Mouse (Mus musculus): ENCODE data around the gene Fam118b. TPM values are rescaled to one million over a fixed set of nuclear protein-coding genes. Genes with fewer than 3 reads are reported as not detected.

Fam118b gene
- total and polyA plus RNA-seq, 3 experiments: 12.7 to 27.7 (median 21.3) TPM

- dilution Hi-C loops (cut with MboI; ENCODE audit: extremely low pct_ligation_motif_present, extremely low pct_unique_long_range_greater_than_20kb, low sequenced_read_pairs) (no loop called here), in situ Hi-C loops (cut with MboI; ENCODE audit: low pct_ligation_motif_present, low pct_unique_long_range_greater_than_20kb, low sequenced_read_pairs) (no loop called here)
- DNase-seq (ENCODE audit: extremely low read depth): peak; percentile 53
- TF ChIP-seq MAZ (IDR thresholded peaks at IDR 0.05; ENCODE audit: low read depth, low read length) (no peak), RCOR1 (conservative IDR thresholded peaks at IDR 0.05; ENCODE audit: low read depth, low read length) (no peak), CTCF (conservative IDR thresholded peaks at IDR 0.05 in 1 of 2, IDR thresholded peaks at IDR 0.05 in 1 of 2; ENCODE audit: low read depth in 2 of 2, low read length in 2 of 2) (no peak), ETS1 (conservative IDR thresholded peaks at IDR 0.05; ENCODE audit: low read depth, low read length) (no peak), KAT2A (IDR thresholded peaks at IDR 0.05; ENCODE audit: insufficient replicate concordance, low read length) (no peak), SIN3A (IDR thresholded peaks at IDR 0.05; ENCODE audit: low read length) (peak; percentile 8), MXI1 (IDR thresholded peaks at IDR 0.05; ENCODE audit: low read depth, low read length) (no peak), HCFC1 (IDR thresholded peaks at IDR 0.05; ENCODE audit: low read depth, low read length) (no peak), MYC (IDR thresholded peaks at IDR 0.05; ENCODE audit: low read depth, low read length) (no peak), MAFK (IDR thresholded peaks at IDR 0.05; ENCODE audit: insufficient replicate concordance, low read length) (no peak), CHD1 (IDR thresholded peaks at IDR 0.05; ENCODE audit: low read depth, low read length) (0 out of 2 replicates have a peak, but pooled peaks have one; percentile 36), NELFE (IDR thresholded peaks at IDR 0.05; ENCODE audit: low read depth, low read length) (no peak), TBP (conservative IDR thresholded peaks at IDR 0.05; ENCODE audit: low read depth, low read length) (no peak), ZKSCAN1 (IDR thresholded peaks at IDR 0.05; ENCODE audit: borderline replicate concordance, low read depth, low read length) (no peak), IRF4 (IDR thresholded peaks at IDR 0.05; ENCODE audit: low read depth, low read length) (0 out of 2 replicates have a peak, but pooled peaks have one; percentile 11), ZNF384 (IDR thresholded peaks at IDR 0.05; ENCODE audit: low read depth, low read length) (no peak), POLR2AphosphoS2 (IDR thresholded peaks at IDR 0.05; ENCODE audit: low read depth, low read length) (no peak), MAX (IDR thresholded peaks at IDR 0.05; ENCODE audit: low read length) (no peak), BHLHE40 (IDR thresholded peaks at IDR 0.05; ENCODE audit: low read depth, low read length) (no peak), UBTF (IDR thresholded peaks at IDR 0.05; ENCODE audit: low read depth, low read length) (no peak), GABPA (IDR thresholded peaks at IDR 0.05; ENCODE audit: insufficient replicate concordance, low read depth, low read length) (no peak), JUND (conservative IDR thresholded peaks at IDR 0.05; ENCODE audit: low read depth, low read length) (0 out of 2 replicates have a peak, but pooled peaks have one; percentile 10), CHD2 (IDR thresholded peaks at IDR 0.05; ENCODE audit: low read length) (no peak), EP300 (IDR thresholded peaks at IDR 0.05; ENCODE audit: low read length) (peak; percentile 53; the same call in 1 of the 2 replicates), PAX5 (IDR thresholded peaks at IDR 0.05; ENCODE audit: low read length) (no peak), JUN (IDR thresholded peaks at IDR 0.05; ENCODE audit: insufficient read depth, low read depth, low read length) (no peak), SMC3 (IDR thresholded peaks at IDR 0.05; ENCODE audit: low read depth, low read length) (no peak), TCF12 (IDR thresholded peaks at IDR 0.05; ENCODE audit: low read depth, low read length) (no peak), NRF1 (IDR thresholded peaks at IDR 0.05; ENCODE audit: low read depth, low read length) (no peak), RAD21 (IDR thresholded peaks at IDR 0.05; ENCODE audit: low read depth, low read length) (no peak), ZMIZ1 (IDR thresholded peaks at IDR 0.05; ENCODE audit: low read depth, low read length) (peak; percentile 7; the same call in 1 of the 2 replicates), ELF1 (IDR thresholded peaks at IDR 0.05; ENCODE audit: low read depth, low read length) (no peak), E2F4 (IDR thresholded peaks at IDR 0.05; ENCODE audit: insufficient replicate concordance, low read depth, low read length) (no peak), POLR2A (IDR thresholded peaks at IDR 0.05; ENCODE audit: low read depth, low read length) (no peak), ZC3H11A (IDR thresholded peaks at IDR 0.05; ENCODE audit: low read depth, low read length) (no peak), MEF2A (IDR thresholded peaks at IDR 0.05; ENCODE audit: borderline replicate concordance, low read depth, low read length) (no peak), USF1 (IDR thresholded peaks at IDR 0.05; ENCODE audit: low read depth, low read length) (no peak), USF2 (conservative IDR thresholded peaks at IDR 0.05; ENCODE audit: low read depth, low read length) (no peak)
- peak overlapping the region; percentile 82 for H3K27ac ChIP-seq (ENCODE audit: insufficient read depth, low read depth)
- H3K4me3 ChIP-seq (replicated peaks in 1 of 3; ENCODE audit: low read depth in 2 of 3, low read length in 2 of 3, poor library complexity in 1 of 3): peak overlapping the region; percentile 70 to 86 (median 77)
- H3K9ac ChIP-seq (ENCODE audit: insufficient read depth, low read depth): peak overlapping the region; percentile 83
- H3K79me2 ChIP-seq (replicated peaks; ENCODE audit: control insufficient read depth, extremely low read depth, insufficient read depth, poor library complexity, severe bottlenecking): peaks cover 20% of the 10 kb centered on the region
- H3K27me3 ChIP-seq (replicated peaks): no peaks in the 10 kb centered on the region
- H3K9me3 ChIP-seq (replicated peaks; ENCODE audit: low read length): no peaks in the 10 kb centered on the region
- H3K36me3 ChIP-seq (replicated peaks in 1 of 2; ENCODE audit: control insufficient read depth in 1 of 2, insufficient read depth in 1 of 2, low read length in 1 of 2): peaks cover 0 to 30% of the 10 kb centered on the region in 2 experiments
- H3K4me1 ChIP-seq (ENCODE audit: control insufficient read depth in 1 of 2, insufficient read depth in 2 of 2): peaks cover 0 to 43% of the 10 kb centered on the region in 2 experiments; a peak in 2 of 4 replicates
- peak overlapping the region; percentile 35 for H3K4me2 ChIP-seq (ENCODE audit: insufficient read depth, low read depth, poor library complexity, severe bottlenecking)
These were observed 68.4 kb downstream of the Fam118b start for GRCm38 (mm10) chr9:35198945-35199771.

Data from CH12.LX (cell line).